In genomic region chr11:90100161-90100560, GRCm38 (mm10) we compare ENCODE assay signal across 18 mouse cellular contexts.
"Had no signal": no experiment of that assay in that cellular context is flagged by ENCODE, and none has a peak within 500 bp of the region (broad histone marks: within the 10 kb centered on the region; RNA-seq: fewer than 3 reads in every experiment).

No protein-coding gene starts in this region.

- H3K4me1 ChIP-seq: liver, embryonic 13.5 days; megakaryocyte, embryonic 14.5 days; midbrain, embryonic 10.5 days; neural tube, embryonic 15.5 days had no signal

- H3K27ac ChIP-seq: limb, embryonic 13.5 days; liver, embryonic 13.5 days; midbrain, embryonic 10.5 days; neural tube, embryonic 12.5 days; neural tube, embryonic 15.5 days; stomach, postnatal 0 days had no signal

- H3K36me3 ChIP-seq: limb, embryonic 13.5 days; liver, embryonic 13.5 days; midbrain, embryonic 10.5 days; neural tube, embryonic 12.5 days; neural tube, embryonic 15.5 days had no signal

- H3K9ac ChIP-seq: limb, embryonic 13.5 days; liver, embryonic 13.5 days; neural tube, embryonic 12.5 days; neural tube, embryonic 15.5 days had no signal

- H3K4me2 ChIP-seq: limb, embryonic 13.5 days; liver, embryonic 13.5 days; neural tube, embryonic 12.5 days; neural tube, embryonic 15.5 days had no signal

- DNase-seq: kidney, adult 9 months; kidney, postnatal 14 days; kidney, postnatal 4 days; left cerebral cortex, postnatal 4 days; liver, embryonic 13.5 days; lung, adult 2 months; midbrain, embryonic 14.5 days; right cerebral cortex, adult 18-20 months; right cerebral cortex, postnatal 14 days; right cerebral cortex, postnatal 4 days; thymus, adult 18-20 months; thymus, postnatal 36 days had no signal

- H3K9me3 ChIP-seq: limb, embryonic 13.5 days; liver, embryonic 13.5 days; megakaryocyte, embryonic 14.5 days; midbrain, embryonic 10.5 days; neural tube, embryonic 12.5 days; neural tube, embryonic 15.5 days had no signal

- H3K4me3 ChIP-seq: limb, embryonic 13.5 days; liver, embryonic 13.5 days; megakaryocyte, embryonic 14.5 days; midbrain, embryonic 10.5 days; neural tube, embryonic 12.5 days; neural tube, embryonic 15.5 days had no signal

- H3K27me3 ChIP-seq: limb, embryonic 13.5 days; liver, embryonic 13.5 days; megakaryocyte, embryonic 14.5 days; neural tube, embryonic 12.5 days; neural tube, embryonic 15.5 days had no signal
